Mouse (Mus musculus) B cell, adult (primary cell): ENCODE data around the gene Gm9508. TPM values are rescaled to one million over a fixed set of nuclear protein-coding genes. Genes with fewer than 3 reads are reported as not detected.

Experiments
- total RNA-seq: library from RNA; stranded (reverse); gene quantifications from 4 replicates; pipeline ENCODE4 v1.2.4, GENCODE M21; 2023; ENCODE audit not compliant: inconsistent age

Gene Gm9508
- total RNA-seq = not detected in 4 replicates

GRCm38 (mm10) chr10:77697133-77697532 is at the start of gene Gm9508:
TSS of gene Gm9508 (minus strand) at chr10:77697233.

GRCm38 (mm10) chr10:77741924-77742688 is 45.1 kb upstream of the Gm9508 start, which contains the start of gene Gm18596:
TSS of gene Gm18596 (minus strand) at chr10:77742638.

GRCm38 (mm10) chr10:77726186-77726585 is 29.2 kb upstream of the Gm9508 start, which contains the start of gene Gm10100:
TSS of gene Gm10100 (plus strand) at chr10:77726486.

GRCm38 (mm10) chr10:77720299-77720698 is 23.3 kb upstream of the Gm9508 start, which contains the start of gene Krtap12-1:
TSS of gene Krtap12-1 (plus strand) at chr10:77720599.

GRCm38 (mm10) chr10:77715507-77715906 is 18.5 kb upstream of the Gm9508 start, which contains the start of gene Gm10142:
TSS of gene Gm10142 (plus strand) at chr10:77715807.

GRCm38 (mm10) chr10:77711157-77711556 is 14.1 kb upstream of the Gm9508 start, which contains the start of gene Gm10024:
TSS of gene Gm10024 (plus strand) at chr10:77711457.

GRCm38 (mm10) chr10:77706326-77706725 is 9.3 kb upstream of the Gm9508 start, which contains the start of gene Gm10272:
TSS of gene Gm10272 (plus strand) at chr10:77706626.

GRCm38 (mm10) chr10:77690356-77690807 is 6.7 kb downstream of the Gm9508 start, which contains the start of gene Gm19402:
TSS of gene Gm19402 (minus strand) at chr10:77690757.

GRCm38 (mm10) chr10:77685895-77686664 is 11.0 kb downstream of the Gm9508 start, which contains the start of gene Tspear:
TSS of gene Tspear (plus strand) at chr10:77686569.

Other genes starting within 250 kb of the Gm9508 start
- gene Fam207a, start 181.4 kb downstream of the Gm9508 start, total RNA-seq = 18.5 to 25.2 TPM (median 21.4 TPM) in 4 replicates
- gene Itgb2, start 167.0 kb downstream of the Gm9508 start, total RNA-seq = 75.6 to 80.7 TPM (median 79.8 TPM) in 4 replicates
- 72.1 to 89.4 TPM (median 78.3 TPM) in 4 replicates for gene Pttg1ip, start 115.5 kb downstream of the Gm9508 start, total RNA-seq
- gene Sumo3, start 91.1 kb downstream of the Gm9508 start, total RNA-seq = 58.9 to 65.6 TPM (median 62.4 TPM) in 4 replicates
- 1.3 to 12.1 TPM in 2 of 4 replicates, not detected in the others for gene Gm49325, start 91.0 kb downstream of the Gm9508 start, total RNA-seq
- gene Ube2g2, start 75.0 kb downstream of the Gm9508 start, total RNA-seq = 37.9 to 44.1 TPM (median 41.3 TPM) in 4 replicates
- gene Tspear, start 10.7 kb downstream of the Gm9508 start, total RNA-seq = 2.7 to 5.5 TPM (median 4.4 TPM) in 4 replicates
- gene Gm19402, start 6.5 kb downstream of the Gm9508 start, total RNA-seq = not detected in 4 replicates
- not detected in 4 replicates for gene Gm10272, start 9.4 kb upstream of the Gm9508 start, total RNA-seq
- not detected in 4 replicates for gene Gm10024, start 14.2 kb upstream of the Gm9508 start, total RNA-seq
- gene Gm10142, start 18.6 kb upstream of the Gm9508 start, total RNA-seq = not detected in 4 replicates
- not detected in 4 replicates for gene Krtap12-1, start 23.4 kb upstream of the Gm9508 start, total RNA-seq
- gene Gm10100, start 29.3 kb upstream of the Gm9508 start, total RNA-seq = not detected in 4 replicates
- not detected in 4 replicates for gene Gm18596, start 45.4 kb upstream of the Gm9508 start, total RNA-seq
- not detected in 4 replicates for gene Gm9736, start 54.1 kb upstream of the Gm9508 start, total RNA-seq
- gene Gm3233, start 62.4 kb upstream of the Gm9508 start, total RNA-seq = not detected in 4 replicates
- gene Gm3238, start 74.1 kb upstream of the Gm9508 start, total RNA-seq = not detected in 4 replicates
- not detected in 4 replicates for gene Gm7138, start 79.7 kb upstream of the Gm9508 start, total RNA-seq
- gene Gm3250, start 85.3 kb upstream of the Gm9508 start, total RNA-seq = not detected in 4 replicates
- gene Gm7137, start 91.0 kb upstream of the Gm9508 start, total RNA-seq = not detected in 4 replicates
- not detected in 4 replicates for gene Gm9639, start 97.8 kb upstream of the Gm9508 start, total RNA-seq
- not detected in 4 replicates for gene Gm19668, start 101.9 kb upstream of the Gm9508 start, total RNA-seq
- not detected in 4 replicates for gene Gm9507, start 114.6 kb upstream of the Gm9508 start, total RNA-seq
- gene Gm2696, start 117.4 kb upstream of the Gm9508 start, total RNA-seq = not detected in 4 replicates
- gene Krtap10-4, start 129.9 kb upstream of the Gm9508 start, total RNA-seq = not detected in 4 replicates
- gene Krtap10-10, start 138.7 kb upstream of the Gm9508 start, total RNA-seq = not detected in 4 replicates
- gene Gm36176, start 149.6 kb upstream of the Gm9508 start, total RNA-seq = not detected in 4 replicates
- not detected in 4 replicates for gene Gm10318, start 155.6 kb upstream of the Gm9508 start, total RNA-seq
- not detected in 4 replicates for gene Gm3285, start 164.7 kb upstream of the Gm9508 start, total RNA-seq
- gene Lrrc3, start 205.3 kb upstream of the Gm9508 start, total RNA-seq = 0.16 to 0.19 TPM in 2 of 4 replicates, not detected in the others